Mouse (Mus musculus) spleen, postnatal 10 days (tissue): ENCODE data around the gene Zpbp.

Source experiments
- DNase-seq, 2 experiments: peaks; one replicate each; pipeline ENCODE4 v3.0.0; 2021 to 2022; ENCODE audit warnings: low spot score in 2 of 2

Zpbp gene

GRCm38 (mm10) chr11:11461635-11462560 lies at the start of gene Zpbp, which contains the start of gene Spata48:
Zpbp (minus strand) TSS chr11:11462408.
Spata48 (plus strand) TSS chr11:11462094.
- DNase-seq: peak; percentile 95 to 96

- no peak for DNase-seq
These were observed 47.2 kb upstream of the Zpbp start for GRCm38 (mm10) chr11:11509413-11509812.

GRCm38 (mm10) chr11:11506187-11506586 lies 44.0 kb upstream of the Zpbp start:
- DNase-seq: no peak

- DNase-seq: peak in 1 of 2 experiments; percentile 65
These were observed 37.7 kb upstream of the Zpbp start for GRCm38 (mm10) chr11:11499944-11500343.

- no peak for DNase-seq
These were observed 33.5 kb upstream of the Zpbp start for GRCm38 (mm10) chr11:11495697-11496096.

GRCm38 (mm10) chr11:11492044-11492443 lies 29.8 kb upstream of the Zpbp start:
- no peak for DNase-seq

GRCm38 (mm10) chr11:11484378-11484777 lies 22.2 kb upstream of the Zpbp start:
- DNase-seq: no peak

- no peak for DNase-seq
These were observed 6.7 kb upstream of the Zpbp start for GRCm38 (mm10) chr11:11468924-11469323.

- no peak for DNase-seq
These were observed 318 bp upstream of the Zpbp start for GRCm38 (mm10) chr11:11462561-11462890.

GRCm38 (mm10) chr11:11455037-11455436 lies 7.2 kb downstream of the Zpbp start:
- DNase-seq: no peak

GRCm38 (mm10) chr11:11417356-11417755 lies 44.9 kb downstream of the Zpbp start:
- no peak for DNase-seq

GRCm38 (mm10) chr11:11414188-11414587 lies 48.0 kb downstream of the Zpbp start:
- no peak for DNase-seq

- DNase-seq: no peak
These were observed 67.5 kb downstream of the Zpbp start for GRCm38 (mm10) chr11:11394686-11395085.

- no peak for DNase-seq
These were observed 69.0 kb downstream of the Zpbp start for GRCm38 (mm10) chr11:11393164-11393563.

GRCm38 (mm10) chr11:11371305-11371704 lies 90.9 kb downstream of the Zpbp start:
- DNase-seq: no peak

- no peak for DNase-seq
These were observed 178.7 kb downstream of the Zpbp start for GRCm38 (mm10) chr11:11283512-11283911.

GRCm38 (mm10) chr11:11280128-11280527 lies 182.1 kb downstream of the Zpbp start:
- DNase-seq: no peak

GRCm38 (mm10) chr11:11257348-11257747 lies 204.9 kb downstream of the Zpbp start:
- no peak for DNase-seq

- no peak for DNase-seq
These were observed 219.4 kb downstream of the Zpbp start for GRCm38 (mm10) chr11:11242694-11243377.

- DNase-seq: peak in 1 of 2 experiments; percentile 23
These were observed 222.9 kb downstream of the Zpbp start for GRCm38 (mm10) chr11:11239346-11239745.
